Mouse (Mus musculus): ENCODE data around the gene Fam57b. TPM values are rescaled to one million over a fixed set of nuclear protein-coding genes. Genes with fewer than 3 reads are reported as not detected.

Gene Fam57b
- polyA plus RNA-seq, 1 experiment from 2014 or later = 1.2 TPM

DNA sequence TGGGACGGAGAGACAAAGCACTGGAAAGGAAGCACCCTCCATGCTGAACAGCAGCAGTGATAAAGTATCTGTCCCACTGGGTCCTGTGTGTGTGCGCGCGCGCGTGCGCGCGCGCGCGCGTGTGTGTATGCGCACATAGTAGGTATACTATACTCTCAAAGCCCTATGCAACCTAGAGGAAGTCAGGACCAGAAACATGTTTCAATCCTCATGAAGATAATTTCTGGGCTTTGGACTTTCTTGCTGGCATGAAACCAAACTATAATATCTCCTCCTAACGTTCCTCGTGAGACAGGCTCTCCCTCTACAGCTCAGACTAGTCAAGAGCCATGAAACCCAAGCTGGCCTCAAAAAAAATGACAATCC is 3.6 kb downstream of the Fam57b start:
- Histone ChIP-seq H3K27ac (replicated peaks in 1 of 2; ENCODE audit: control insufficient read depth in 1 of 2, insufficient read depth in 1 of 2, low read depth in 2 of 2, low read length in 2 of 2) (no peak overlapping the region), H3K4me1 (ENCODE audit: control insufficient read depth in 2 of 2, insufficient read depth in 2 of 2, low read length in 2 of 2) (peaks cover 13 to 25% of the 10 kb centered on the region in 2 experiments), H3K36me3 (ENCODE audit: control insufficient read depth, insufficient read depth, low read length) (peaks cover 39% of the 10 kb centered on the region), H3K9ac (ENCODE audit: low read length) (peak overlapping the region; percentile 89; the same call in 1 of the 2 replicates), H3K4me3 (ENCODE audit: control insufficient read depth in 1 of 2, insufficient read depth in 1 of 2, low read depth in 1 of 2, low read length in 2 of 2) (no peak overlapping the region), H3K27me3 (ENCODE audit: control insufficient read depth, insufficient read depth, low read length) (no peaks in the 10 kb centered on the region), H3K4me2 (ENCODE audit: low read length) (no peak overlapping the region), H3K9me3 (ENCODE audit: control insufficient read depth, low read length) (no peaks in the 10 kb centered on the region)
- ATAC-seq (ENCODE audit: insufficient number of reproducible peaks, insufficient read depth, low FRiP score, low read depth) = no peak
- 94% methylated on average over 16 of the region's 16 CpGs for WGBS

DNA sequence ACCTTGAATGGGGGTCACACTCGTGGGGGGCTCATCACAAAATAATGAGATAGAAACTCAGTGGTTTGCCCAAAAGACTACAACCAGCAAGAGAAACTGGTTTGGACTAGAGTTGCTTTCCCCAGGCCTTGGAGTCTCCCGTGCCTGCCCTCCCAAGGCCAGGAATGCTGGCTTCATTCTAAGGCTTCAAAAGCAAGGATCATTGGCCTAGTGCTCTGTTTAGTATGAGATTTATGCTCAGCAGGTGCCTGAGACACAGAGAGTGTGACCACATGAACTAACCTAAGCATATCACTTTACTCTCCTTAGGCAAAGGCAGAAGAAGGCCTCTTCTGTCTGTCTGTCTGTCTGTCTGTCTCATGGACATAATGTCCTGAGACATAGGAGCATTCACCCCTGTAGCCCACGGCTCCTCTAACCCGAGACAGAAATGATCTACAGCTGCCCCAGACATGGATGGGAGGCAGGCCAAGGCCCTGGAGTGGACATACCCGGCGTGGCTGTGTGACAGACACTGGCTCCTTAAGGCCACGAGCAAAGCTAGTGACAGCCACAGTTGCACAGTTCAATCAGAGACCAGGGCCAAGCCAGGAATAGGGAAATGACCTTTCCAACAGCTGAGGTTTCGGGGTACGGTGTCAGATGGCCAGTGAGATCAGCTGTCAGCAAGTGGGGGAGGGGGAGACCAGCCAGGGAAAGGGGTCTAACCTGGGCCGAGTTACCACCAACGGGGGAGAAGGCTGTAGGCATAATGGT is 4.8 kb downstream of the Fam57b start:
- Histone ChIP-seq H3K4me2 (ENCODE audit: low read length) (no peak overlapping the region), H3K4me3 (ENCODE audit: control insufficient read depth in 1 of 2, insufficient read depth in 1 of 2, low read depth in 1 of 2, low read length in 2 of 2) (no peak overlapping the region), H3K27me3 (ENCODE audit: control insufficient read depth, insufficient read depth, low read length) (no peaks in the 10 kb centered on the region), H3K27ac (replicated peaks in 1 of 2; ENCODE audit: control insufficient read depth in 1 of 2, insufficient read depth in 1 of 2, low read depth in 2 of 2, low read length in 2 of 2) (no peak overlapping the region), H3K36me3 (ENCODE audit: control insufficient read depth, insufficient read depth, low read length) (peaks cover 29% of the 10 kb centered on the region), H3K9me3 (ENCODE audit: control insufficient read depth, low read length) (no peaks in the 10 kb centered on the region), H3K9ac (ENCODE audit: low read length) (no peak overlapping the region), H3K4me1 (ENCODE audit: control insufficient read depth in 2 of 2, insufficient read depth in 2 of 2, low read length in 2 of 2) (peaks cover 12 to 14% of the 10 kb centered on the region in 2 experiments)
- 77% methylated on average over 11 of the region's 11 CpGs for WGBS
- no peak for ATAC-seq (ENCODE audit: insufficient number of reproducible peaks, insufficient read depth, low FRiP score, low read depth)

DNA sequence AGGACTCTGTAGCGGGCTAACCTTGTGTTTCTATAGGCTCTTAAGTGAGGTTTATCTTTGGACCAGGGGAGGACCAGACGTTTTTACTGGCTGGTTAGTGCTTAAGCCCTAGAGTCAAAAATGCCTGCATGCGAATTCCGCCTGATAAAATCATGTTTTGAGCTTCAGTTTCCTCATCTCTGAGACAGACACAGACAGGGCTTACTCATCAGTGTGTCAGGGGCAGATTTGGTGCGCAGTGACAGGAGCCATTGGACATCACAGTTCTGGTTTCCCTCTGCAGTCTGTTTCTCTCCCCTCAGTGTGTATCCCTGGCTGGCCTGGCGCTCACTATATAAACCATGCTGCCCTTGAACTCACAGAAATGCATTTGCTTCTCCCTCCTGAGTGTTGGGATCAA is 5.7 kb downstream of the Fam57b start:
- H3K4me1 ChIP-seq (ENCODE audit: control insufficient read depth in 2 of 2, insufficient read depth in 2 of 2, low read length in 2 of 2) = peaks cover 12 to 21% of the 10 kb centered on the region in 2 experiments
- H3K9me3 ChIP-seq (ENCODE audit: control insufficient read depth, low read length) = no peaks in the 10 kb centered on the region
- WGBS = 87% methylated on average over 6 of the region's 6 CpGs
- no peak overlapping the region for H3K4me2 ChIP-seq (ENCODE audit: low read length)
- no peak overlapping the region for H3K4me3 ChIP-seq (ENCODE audit: control insufficient read depth in 1 of 2, insufficient read depth in 1 of 2, low read depth in 1 of 2, low read length in 2 of 2)
- no peak overlapping the region for H3K27ac ChIP-seq (replicated peaks in 1 of 2; ENCODE audit: control insufficient read depth in 1 of 2, insufficient read depth in 1 of 2, low read depth in 2 of 2, low read length in 2 of 2)
- no peak overlapping the region for H3K9ac ChIP-seq (ENCODE audit: low read length)
- peaks cover 25% of the 10 kb centered on the region for H3K36me3 ChIP-seq (ENCODE audit: control insufficient read depth, insufficient read depth, low read length)
- no peaks in the 10 kb centered on the region for H3K27me3 ChIP-seq (ENCODE audit: control insufficient read depth, insufficient read depth, low read length)
- ATAC-seq (ENCODE audit: insufficient number of reproducible peaks, insufficient read depth, low FRiP score, low read depth) = no peak

DNA sequence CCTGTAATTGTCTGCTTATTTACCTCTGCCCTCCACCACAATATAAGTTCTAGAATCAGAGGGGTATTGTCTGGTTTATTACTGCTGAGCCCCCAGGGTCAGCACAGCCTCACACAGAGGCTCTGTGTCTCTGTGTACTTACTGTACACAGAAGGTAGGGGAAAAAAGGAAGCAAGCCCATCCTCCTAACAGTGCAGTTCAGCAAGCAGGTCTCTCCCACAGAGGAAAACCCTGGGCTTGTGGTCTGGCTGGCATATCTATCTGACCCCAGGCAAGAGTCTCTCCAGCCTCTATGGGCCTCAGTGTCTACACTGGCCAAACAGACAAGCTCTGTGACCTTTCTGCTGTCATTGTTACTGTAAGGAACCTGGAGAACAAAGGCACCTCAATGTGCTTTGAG is 6.3 kb downstream of the Fam57b start:
- H3K27me3 ChIP-seq (ENCODE audit: control insufficient read depth, insufficient read depth, low read length) = no peaks in the 10 kb centered on the region
- peaks cover 12 to 26% of the 10 kb centered on the region in 2 experiments for H3K4me1 ChIP-seq (ENCODE audit: control insufficient read depth in 2 of 2, insufficient read depth in 2 of 2, low read length in 2 of 2)
- no peak overlapping the region for H3K4me2 ChIP-seq (ENCODE audit: low read length)
- ATAC-seq (ENCODE audit: insufficient number of reproducible peaks, insufficient read depth, low FRiP score, low read depth) = no peak
- no peak overlapping the region for H3K27ac ChIP-seq (replicated peaks in 1 of 2; ENCODE audit: control insufficient read depth in 1 of 2, insufficient read depth in 1 of 2, low read depth in 2 of 2, low read length in 2 of 2)
- H3K9ac ChIP-seq (ENCODE audit: low read length) = no peak overlapping the region
- peaks cover 25% of the 10 kb centered on the region for H3K36me3 ChIP-seq (ENCODE audit: control insufficient read depth, insufficient read depth, low read length)
- H3K4me3 ChIP-seq (ENCODE audit: control insufficient read depth in 1 of 2, insufficient read depth in 1 of 2, low read depth in 1 of 2, low read length in 2 of 2) = no peak overlapping the region
- no peaks in the 10 kb centered on the region for H3K9me3 ChIP-seq (ENCODE audit: control insufficient read depth, low read length)

DNA sequence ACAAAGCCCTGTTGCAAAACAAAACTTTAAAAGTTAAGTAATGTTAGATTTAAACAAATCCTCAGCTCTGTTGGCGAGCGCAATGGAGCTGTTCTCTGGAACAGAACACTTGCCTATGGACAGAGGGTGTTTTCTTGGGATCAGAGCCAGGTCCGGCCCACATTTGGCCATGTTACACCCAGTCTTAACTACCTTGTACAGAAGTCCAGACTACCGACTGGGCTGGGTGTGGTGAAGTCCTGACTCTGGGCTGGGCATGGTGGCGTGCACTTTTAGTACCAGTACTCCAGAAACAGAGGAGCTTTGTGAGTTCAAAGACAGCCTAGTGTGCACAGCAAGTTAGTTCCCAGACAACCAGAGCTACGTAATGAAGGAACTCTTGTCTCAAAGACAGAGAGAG is 9.5 kb downstream of the Fam57b start:
- Histone ChIP-seq H3K27me3 (ENCODE audit: control insufficient read depth, insufficient read depth, low read length) (no peaks in the 10 kb centered on the region), H3K4me3 (ENCODE audit: control insufficient read depth in 1 of 2, insufficient read depth in 1 of 2, low read depth in 1 of 2, low read length in 2 of 2) (no peak overlapping the region), H3K4me2 (ENCODE audit: low read length) (no peak overlapping the region), H3K27ac (replicated peaks in 1 of 2; ENCODE audit: control insufficient read depth in 1 of 2, insufficient read depth in 1 of 2, low read depth in 2 of 2, low read length in 2 of 2) (no peak overlapping the region), H3K9ac (ENCODE audit: low read length) (no peak overlapping the region), H3K9me3 (ENCODE audit: control insufficient read depth, low read length) (no peaks in the 10 kb centered on the region), H3K4me1 (ENCODE audit: control insufficient read depth in 2 of 2, insufficient read depth in 2 of 2, low read length in 2 of 2) (peaks cover 4 to 17% of the 10 kb centered on the region in 2 experiments; a peak in 3 of 4 replicates), H3K36me3 (ENCODE audit: control insufficient read depth, insufficient read depth, low read length) (peaks cover 25% of the 10 kb centered on the region)
- WGBS = 64% methylated on average over 6 of the region's 6 CpGs
- ATAC-seq (ENCODE audit: insufficient number of reproducible peaks, insufficient read depth, low FRiP score, low read depth) = no peak

DNA sequence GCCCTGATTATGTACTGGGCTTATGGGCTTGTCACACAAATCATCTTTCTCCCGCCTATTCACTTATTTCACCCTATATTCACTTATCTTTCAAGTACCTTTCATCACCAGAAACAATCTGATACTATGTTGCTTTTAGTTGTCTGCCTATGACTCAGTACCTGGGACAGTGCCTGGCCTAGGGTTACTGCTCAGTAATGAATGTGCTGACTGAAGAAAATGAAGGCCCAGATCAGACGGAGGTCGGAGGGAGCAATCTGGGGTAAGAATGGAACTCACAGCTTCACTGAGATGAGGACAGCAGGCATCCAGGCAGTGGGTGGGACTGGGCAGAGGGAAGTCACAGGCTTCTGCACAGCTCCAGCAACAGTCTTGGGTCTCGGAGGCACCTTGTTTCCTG is 9.9 kb downstream of the Fam57b start:
- 50% methylated on average over 4 of the region's 4 CpGs for WGBS
- Histone ChIP-seq H3K9me3 (ENCODE audit: control insufficient read depth, low read length) (no peaks in the 10 kb centered on the region), H3K27ac (replicated peaks in 1 of 2; ENCODE audit: control insufficient read depth in 1 of 2, insufficient read depth in 1 of 2, low read depth in 2 of 2, low read length in 2 of 2) (0 out of 4 replicates have a peak overlapping the region, but pooled peaks of 1 of the 2 experiments have one; percentile 11), H3K4me2 (ENCODE audit: low read length) (peak overlapping the region; percentile 86), H3K36me3 (ENCODE audit: control insufficient read depth, insufficient read depth, low read length) (peaks cover 24% of the 10 kb centered on the region), H3K4me3 (ENCODE audit: control insufficient read depth in 1 of 2, insufficient read depth in 1 of 2, low read depth in 1 of 2, low read length in 2 of 2) (no peak overlapping the region), H3K9ac (ENCODE audit: low read length) (peak overlapping the region; percentile 78; the same call in 1 of the 2 replicates), H3K27me3 (ENCODE audit: control insufficient read depth, insufficient read depth, low read length) (no peaks in the 10 kb centered on the region), H3K4me1 (ENCODE audit: control insufficient read depth in 2 of 2, insufficient read depth in 2 of 2, low read length in 2 of 2) (peaks cover 4 to 17% of the 10 kb centered on the region in 2 experiments; a peak in 3 of 4 replicates)
- no peak for ATAC-seq (ENCODE audit: insufficient number of reproducible peaks, insufficient read depth, low FRiP score, low read depth)

DNA sequence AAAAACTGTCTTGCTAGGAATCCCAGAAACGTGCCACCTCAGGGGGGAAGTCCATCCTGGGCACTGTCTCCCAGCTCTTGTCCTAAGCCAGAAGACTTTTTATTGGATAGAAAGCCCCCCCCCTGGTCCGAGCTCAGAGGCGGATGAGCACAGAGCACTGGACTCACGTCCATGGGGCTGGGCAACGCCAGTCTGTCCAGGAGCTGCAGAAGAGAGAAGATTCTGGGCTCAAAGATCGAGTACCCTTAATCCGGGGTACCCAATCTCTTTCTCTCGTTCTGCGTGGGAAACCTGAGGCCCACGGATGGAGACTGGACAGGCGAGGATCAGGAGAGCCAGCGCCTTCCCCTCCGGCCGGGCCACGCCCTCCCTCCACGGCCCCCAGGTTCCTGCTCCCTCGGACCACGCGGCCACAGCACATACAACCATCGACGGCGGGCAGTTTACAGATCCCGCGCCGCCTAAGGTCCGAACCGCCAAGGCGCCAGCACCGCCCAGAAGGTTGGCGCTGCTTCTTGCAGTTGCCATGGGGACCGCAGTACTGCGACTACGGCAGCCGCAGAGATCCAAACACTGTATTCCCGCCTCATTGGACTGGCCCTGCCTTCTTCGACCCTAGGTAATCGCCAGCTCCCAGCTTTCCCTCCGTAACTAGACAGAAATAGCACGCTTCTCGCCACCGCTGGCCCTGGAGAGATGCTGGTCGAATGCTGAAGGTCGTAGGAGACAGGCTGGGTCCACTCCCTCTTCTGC is 11.4 kb downstream of the Fam57b start:
- peak overlapping the region; percentile 78 for H3K9ac ChIP-seq (ENCODE audit: low read length)
- no peaks in the 10 kb centered on the region for H3K27me3 ChIP-seq (ENCODE audit: control insufficient read depth, insufficient read depth, low read length)
- peak overlapping the region; percentile 86 for H3K4me2 ChIP-seq (ENCODE audit: low read length)
- peak overlapping the region; percentile 52 to 56 for H3K4me3 ChIP-seq (ENCODE audit: control insufficient read depth in 1 of 2, insufficient read depth in 1 of 2, low read depth in 1 of 2, low read length in 2 of 2)
- ATAC-seq (ENCODE audit: insufficient number of reproducible peaks, insufficient read depth, low FRiP score, low read depth) = peak; percentile 84
- peak overlapping the region; percentile 88 for H3K27ac ChIP-seq (replicated peaks in 1 of 2; ENCODE audit: control insufficient read depth in 1 of 2, insufficient read depth in 1 of 2, low read depth in 2 of 2, low read length in 2 of 2)
- under 1% methylated on average over 43 of the region's 43 CpGs for WGBS
- peaks cover 12% of the 10 kb centered on the region for H3K36me3 ChIP-seq (ENCODE audit: control insufficient read depth, insufficient read depth, low read length)
- peaks cover 4 to 17% of the 10 kb centered on the region in 2 experiments; a peak in 3 of 4 replicates for H3K4me1 ChIP-seq (ENCODE audit: control insufficient read depth in 2 of 2, insufficient read depth in 2 of 2, low read length in 2 of 2)
- no peaks in the 10 kb centered on the region for H3K9me3 ChIP-seq (ENCODE audit: control insufficient read depth, low read length)

All from heart, embryonic 14.5 days (tissue).